Mouse (Mus musculus): ENCODE data around the gene Schip1. TPM values are rescaled to one million over a fixed set of nuclear protein-coding genes. Genes with fewer than 3 reads are reported as not detected.

Schip1 gene
- polyA plus RNA-seq, 1 experiment from 2014 or later, result 36.6 TPM

- peak overlapping the region; percentile 99 for H3K27ac ChIP-seq
- no peak for ATAC-seq (ENCODE audit: borderline replicate concordance, extremely low read depth, low FRiP score, low TSS enrichment)
- peaks cover 38% of the 10 kb centered on the region for H3K4me1 ChIP-seq
- WGBS, result 67% methylated on average over 6 of the region's 6 CpGs
- H3K4me2 ChIP-seq, result no peak overlapping the region
- H3K27me3 ChIP-seq, result no peaks in the 10 kb centered on the region
- H3K9me3 ChIP-seq, result no peaks in the 10 kb centered on the region
- no peaks in the 10 kb centered on the region for H3K36me3 ChIP-seq
- H3K4me3 ChIP-seq, result no peak overlapping the region
- H3K9ac ChIP-seq, result no peak overlapping the region
These were observed 426.9 kb downstream of the Schip1 start for GRCm38 (mm10) chr3:68491516-68491915.

- Histone ChIP-seq H3K4me1 (peaks cover 43% of the 10 kb centered on the region), H3K4me2 (peak overlapping the region; percentile 88), H3K27ac (peak overlapping the region; percentile 99), H3K36me3 (no peaks in the 10 kb centered on the region), H3K27me3 (no peaks in the 10 kb centered on the region), H3K9ac (no peak overlapping the region), H3K4me3 (peak overlapping the region; percentile 93; the same call in 1 of the 2 replicates), H3K9me3 (no peaks in the 10 kb centered on the region)
- 21% methylated on average over 1 of the region's 1 CpGs for WGBS
- no peak for ATAC-seq (ENCODE audit: borderline replicate concordance, extremely low read depth, low FRiP score, low TSS enrichment)
These were observed 427.5 kb downstream of the Schip1 start for GRCm38 (mm10) chr3:68492066-68492465.

DNA sequence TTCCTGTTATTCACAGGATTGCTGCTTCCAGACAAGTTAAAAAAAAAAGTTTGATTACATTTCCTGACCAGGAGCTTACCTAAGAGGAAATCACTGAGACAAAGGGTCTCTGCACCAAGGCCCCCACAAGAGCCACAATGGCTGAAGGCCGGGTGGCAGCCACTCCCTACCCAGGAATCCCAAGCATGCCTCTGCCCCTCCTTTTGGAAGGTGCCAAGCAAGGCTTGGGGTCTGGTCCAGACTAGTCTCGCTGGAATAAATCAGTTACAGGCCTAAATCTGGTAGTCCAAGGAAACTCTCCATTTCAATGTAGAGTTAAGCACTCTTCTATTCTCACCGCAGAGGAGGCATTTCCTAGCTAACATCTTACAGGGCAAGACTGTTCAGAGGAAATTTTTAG lies 427.9 kb downstream of the Schip1 start:
- WGBS, result 22% methylated on average over 3 of the region's 3 CpGs
- peak; percentile 20; the same call in 1 of the 2 replicates for ATAC-seq (ENCODE audit: borderline replicate concordance, extremely low read depth, low FRiP score, low TSS enrichment)
- no peaks in the 10 kb centered on the region for H3K36me3 ChIP-seq

DNA sequence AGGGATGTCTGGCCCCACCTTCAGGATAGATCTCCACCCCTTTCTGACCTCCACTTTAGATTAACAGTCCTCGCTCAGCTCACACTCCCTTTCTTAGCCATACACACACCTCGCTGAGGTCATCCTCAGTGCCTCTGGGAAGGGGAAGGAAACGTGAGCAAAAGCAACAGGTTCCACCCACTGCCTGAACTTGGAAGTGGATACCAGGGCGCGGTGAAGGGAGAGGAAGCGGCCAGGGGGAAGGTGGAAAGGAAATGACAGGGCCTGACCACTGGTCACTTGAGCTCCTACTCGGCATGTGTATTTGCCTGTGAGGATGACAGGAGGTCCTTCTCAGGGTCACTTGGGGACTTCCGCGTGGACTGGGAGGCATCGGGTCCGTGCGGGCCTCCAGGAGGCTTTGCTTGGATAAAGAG lies 428.6 kb downstream of the Schip1 start:
- no peaks in the 10 kb centered on the region for H3K9me3 ChIP-seq
- H3K4me2 ChIP-seq, result peak overlapping the region; percentile 88
- H3K4me3 ChIP-seq, result peak overlapping the region; percentile 93
- no peaks in the 10 kb centered on the region for H3K36me3 ChIP-seq
- 1% methylated on average over 12 of the region's 12 CpGs for whole genome bisulfite sequencing
- H3K4me1 ChIP-seq, result peaks cover 42% of the 10 kb centered on the region
- H3K27ac ChIP-seq, result peak overlapping the region; percentile 99
- H3K9ac ChIP-seq, result peak overlapping the region; percentile 91
- ATAC-seq (ENCODE audit: borderline replicate concordance, extremely low read depth, low FRiP score, low TSS enrichment), result peak; percentile 58
- no peaks in the 10 kb centered on the region for H3K27me3 ChIP-seq

More for the DNA sequence above, 427.9 kb downstream of the Schip1 start:
- peaks cover 48% of the 10 kb centered on the region for H3K4me1 ChIP-seq
- H3K4me3 ChIP-seq, result peak overlapping the region; percentile 93
- H3K27ac ChIP-seq, result peak overlapping the region; percentile 99
- no peaks in the 10 kb centered on the region for H3K27me3 ChIP-seq
- H3K9ac ChIP-seq, result peak overlapping the region; percentile 91; the same call in 1 of the 2 replicates
- peak overlapping the region; percentile 88 for H3K4me2 ChIP-seq
- H3K9me3 ChIP-seq, result no peaks in the 10 kb centered on the region

DNA sequence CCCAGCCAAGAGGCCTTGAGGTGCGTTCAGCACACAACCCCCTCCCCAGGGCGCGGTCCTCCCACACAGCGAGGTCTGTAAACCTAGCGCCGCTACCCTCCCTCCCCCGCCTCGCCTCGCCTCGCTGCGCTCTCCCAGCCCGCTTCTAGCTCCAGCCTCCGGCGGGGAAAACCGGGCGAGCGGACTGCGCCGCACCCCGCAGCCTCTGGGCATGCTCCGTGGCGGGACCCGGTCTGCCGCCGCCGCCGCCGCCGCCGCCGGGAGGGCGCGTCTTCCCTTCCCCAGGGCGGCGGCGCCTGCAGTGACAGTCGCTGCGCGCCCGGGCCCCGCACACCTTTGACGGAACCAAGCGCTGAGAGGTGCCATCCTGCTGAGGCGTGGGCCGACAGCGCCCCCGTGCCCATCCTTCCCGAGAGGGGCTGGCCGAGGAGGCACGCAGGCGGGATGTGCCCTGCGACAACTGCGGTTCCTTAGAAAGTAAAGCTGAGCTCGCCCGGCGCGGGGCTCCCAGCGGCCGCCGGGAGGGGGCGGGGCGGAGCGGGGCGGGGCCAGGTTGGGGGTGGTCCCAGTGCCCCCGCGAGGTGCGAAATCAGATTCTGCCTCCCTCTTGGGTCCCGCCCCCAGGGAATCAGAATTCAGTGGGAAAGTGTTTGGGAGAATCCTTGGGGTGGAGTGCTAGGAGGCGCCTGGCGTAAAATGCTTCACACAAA lies 429.1 kb downstream of the Schip1 start:
- H3K9ac ChIP-seq, result peak overlapping the region; percentile 91
- peak overlapping the region; percentile 93 for H3K4me3 ChIP-seq
- peak overlapping the region; percentile 88 for H3K4me2 ChIP-seq
- H3K4me1 ChIP-seq, result peaks cover 39% of the 10 kb centered on the region
- ATAC-seq (ENCODE audit: borderline replicate concordance, extremely low read depth, low FRiP score, low TSS enrichment), result peak; percentile 82
- H3K27me3 ChIP-seq, result no peaks in the 10 kb centered on the region
- peak overlapping the region; percentile 99 for H3K27ac ChIP-seq
- WGBS, result under 1% methylated on average over 67 of the region's 70 CpGs
- H3K36me3 ChIP-seq, result no peaks in the 10 kb centered on the region
- H3K9me3 ChIP-seq, result no peaks in the 10 kb centered on the region

DNA sequence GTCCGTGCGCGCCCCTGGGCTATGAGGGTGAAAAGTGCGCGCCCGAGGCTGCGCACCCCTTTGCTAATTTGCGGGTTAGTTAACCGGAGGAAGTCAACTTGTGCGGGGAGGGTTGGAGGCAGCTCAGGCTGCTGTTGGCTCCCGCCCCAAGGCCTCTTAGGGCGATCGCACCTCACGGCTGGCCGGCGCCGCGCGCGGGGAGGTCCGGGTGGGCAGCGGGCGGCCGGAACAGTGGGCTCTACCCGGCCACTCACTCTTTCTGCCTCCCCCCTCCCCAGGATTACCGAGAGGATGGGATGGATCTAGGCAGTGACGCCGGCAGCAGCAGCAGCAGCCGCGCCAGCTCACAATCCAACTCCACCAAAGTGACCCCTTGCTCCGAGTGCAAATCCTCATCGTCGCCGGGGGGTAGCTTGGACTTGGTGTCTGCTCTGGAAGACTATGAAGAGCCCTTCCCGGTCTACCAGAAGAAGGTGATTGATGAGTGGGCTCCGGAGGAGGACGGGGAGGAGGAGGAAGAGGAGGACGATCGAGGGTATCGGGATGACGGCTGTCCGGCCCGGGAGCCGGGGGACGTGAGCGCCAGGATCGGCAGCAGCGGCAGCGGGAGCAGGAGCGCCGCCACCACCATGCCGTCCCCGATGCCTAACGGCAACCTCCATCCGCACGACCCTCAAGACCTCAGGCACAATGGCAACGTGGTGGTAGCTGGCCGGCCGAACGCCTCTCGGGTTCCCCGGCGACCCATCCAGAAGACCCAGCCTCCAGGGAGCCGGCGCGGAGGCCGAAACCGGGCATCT lies 429.9 kb downstream of the Schip1 start:
- no peaks in the 10 kb centered on the region for H3K9me3 ChIP-seq
- H3K4me1 ChIP-seq, result peaks cover 39% of the 10 kb centered on the region
- peak overlapping the region; percentile 88 for H3K4me2 ChIP-seq
- peak; percentile 41 for ATAC-seq (ENCODE audit: borderline replicate concordance, extremely low read depth, low FRiP score, low TSS enrichment)
- no peaks in the 10 kb centered on the region for H3K27me3 ChIP-seq
- H3K27ac ChIP-seq, result peak overlapping the region; percentile 99
- peak overlapping the region; percentile 93 for H3K4me3 ChIP-seq
- under 1% methylated on average over 68 of the region's 68 CpGs for WGBS
- H3K36me3 ChIP-seq, result no peaks in the 10 kb centered on the region
- peak overlapping the region; percentile 91 for H3K9ac ChIP-seq

DNA sequence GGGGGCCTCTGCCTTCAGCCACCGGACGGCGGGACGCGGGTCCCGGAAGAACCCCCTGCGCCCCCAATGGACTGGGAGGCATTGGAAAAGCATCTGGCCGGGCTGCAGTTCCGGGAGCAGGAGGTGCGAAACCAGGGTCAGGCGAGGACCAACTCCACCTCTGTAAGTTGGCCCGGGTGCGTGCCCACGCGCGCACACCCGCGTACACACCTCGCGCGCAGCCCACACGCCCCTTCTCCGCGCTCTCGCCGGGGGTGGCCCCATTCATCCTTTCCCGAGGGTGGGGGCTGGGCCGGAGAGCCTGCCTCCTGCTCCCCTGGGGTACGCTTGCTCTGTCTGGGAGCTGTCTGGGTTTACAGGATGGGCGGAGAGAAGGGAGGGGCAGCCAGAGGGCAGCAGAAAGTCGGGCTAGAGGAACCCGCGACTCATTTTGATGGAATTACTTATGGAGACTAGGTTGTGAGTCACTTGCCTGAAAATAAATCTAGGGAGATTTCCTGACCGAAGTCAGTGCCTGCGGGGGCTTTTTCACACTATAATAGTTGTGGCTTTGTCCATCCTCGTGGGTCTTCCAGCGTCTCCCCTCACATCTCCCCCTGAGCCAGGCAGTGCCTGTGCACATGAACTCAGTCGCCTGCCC lies 430.6 kb downstream of the Schip1 start:
- ATAC-seq (ENCODE audit: borderline replicate concordance, extremely low read depth, low FRiP score, low TSS enrichment), result peak; percentile 30; the same call in 1 of the 2 replicates
- Histone ChIP-seq H3K9ac (peak overlapping the region; percentile 91), H3K9me3 (no peaks in the 10 kb centered on the region), H3K4me1 (peaks cover 39% of the 10 kb centered on the region), H3K27me3 (no peaks in the 10 kb centered on the region), H3K4me2 (peak overlapping the region; percentile 88), H3K27ac (peak overlapping the region; percentile 99), H3K36me3 (no peaks in the 10 kb centered on the region), H3K4me3 (peak overlapping the region; percentile 93)
- under 1% methylated on average over 38 of the region's 38 CpGs for WGBS

DNA sequence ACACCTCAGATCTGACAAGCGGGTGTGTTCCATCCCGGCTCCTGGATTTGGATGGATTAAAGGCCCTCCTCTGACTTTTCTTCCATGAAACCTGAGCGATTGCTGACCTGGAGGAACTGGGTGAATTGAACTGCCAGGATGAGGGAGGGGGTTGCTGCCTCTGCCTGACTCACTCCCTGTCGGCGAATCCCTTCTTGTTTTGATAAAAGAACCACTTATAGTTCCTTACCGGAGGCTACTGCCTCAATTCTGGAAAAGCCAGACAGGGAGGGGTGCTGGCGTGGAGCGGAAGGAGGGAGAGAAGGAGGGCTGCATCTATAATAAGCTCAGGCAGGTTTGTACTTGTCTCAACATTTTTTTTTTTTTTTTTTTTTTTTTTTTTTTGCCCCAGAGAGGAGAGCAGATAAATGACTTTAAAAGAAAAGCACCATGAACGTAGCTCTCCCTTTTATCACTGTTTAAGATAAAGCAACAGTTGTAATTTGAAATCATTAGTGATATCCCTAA lies 431.2 kb downstream of the Schip1 start:
- WGBS, result 1% methylated on average over 9 of the region's 9 CpGs

GRCm38 (mm10) chr3:68496513-68496912 lies 431.9 kb downstream of the Schip1 start:
- Histone ChIP-seq H3K4me2 (peak overlapping the region; percentile 88), H3K27ac (no peak overlapping the region), H3K9ac (no peak overlapping the region), H3K36me3 (no peaks in the 10 kb centered on the region), H3K27me3 (no peaks in the 10 kb centered on the region), H3K4me3 (peak overlapping the region; percentile 93), H3K4me1 (peaks cover 37% of the 10 kb centered on the region), H3K9me3 (no peaks in the 10 kb centered on the region)
- 41% methylated on average over 6 of the region's 6 CpGs for WGBS
- ATAC-seq (ENCODE audit: borderline replicate concordance, extremely low read depth, low FRiP score, low TSS enrichment), result no peak

More for the DNA sequence above, 431.2 kb downstream of the Schip1 start:
- Histone ChIP-seq H3K9me3 (no peaks in the 10 kb centered on the region), H3K9ac (peak overlapping the region; percentile 91), H3K4me1 (peaks cover 39% of the 10 kb centered on the region), H3K36me3 (no peaks in the 10 kb centered on the region), H3K27me3 (no peaks in the 10 kb centered on the region), H3K4me3 (peak overlapping the region; percentile 93), H3K27ac (peak overlapping the region; percentile 99), H3K4me2 (peak overlapping the region; percentile 88)
- no peak for ATAC-seq (ENCODE audit: borderline replicate concordance, extremely low read depth, low FRiP score, low TSS enrichment)

- H3K4me2 ChIP-seq, result no peak overlapping the region
These were observed 435.0 kb downstream of the Schip1 start for GRCm38 (mm10) chr3:68499532-68500152.

DNA sequence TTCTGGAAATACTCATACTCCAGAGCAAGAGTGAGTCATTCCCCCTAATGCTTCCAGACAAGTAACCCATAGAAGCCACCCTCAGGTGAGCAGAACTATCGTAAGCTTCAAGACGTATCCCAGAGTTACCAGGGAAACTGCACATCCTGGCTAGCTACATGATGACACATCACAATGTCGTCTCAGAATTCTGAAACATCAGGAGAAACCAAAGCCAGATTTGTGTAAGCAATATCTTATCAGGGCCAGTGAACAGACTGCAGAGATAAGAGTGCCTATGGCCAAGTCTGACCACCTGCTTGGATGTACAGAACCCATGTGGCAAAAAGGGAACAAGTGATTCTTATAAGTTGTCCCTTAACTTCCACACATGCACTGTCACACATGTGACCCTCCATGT lies 440.2 kb downstream of the Schip1 start:
- Histone ChIP-seq H3K9me3 (no peaks in the 10 kb centered on the region), H3K36me3 (no peaks in the 10 kb centered on the region), H3K4me2 (no peak overlapping the region), H3K4me1 (peaks cover 33% of the 10 kb centered on the region), H3K27me3 (no peaks in the 10 kb centered on the region), H3K27ac (no peak overlapping the region), H3K4me3 (no peak overlapping the region), H3K9ac (no peak overlapping the region)
- 74% methylated on average over 3 of the region's 3 CpGs for WGBS
- ATAC-seq (ENCODE audit: borderline replicate concordance, extremely low read depth, low FRiP score, low TSS enrichment), result no peak

More at GRCm38 (mm10) chr3:68499532-68500152, 435.0 kb downstream of the Schip1 start:
- Histone ChIP-seq H3K27ac (no peak overlapping the region), H3K27me3 (no peaks in the 10 kb centered on the region), H3K4me1 (peaks cover 20% of the 10 kb centered on the region), H3K36me3 (no peaks in the 10 kb centered on the region), H3K9me3 (no peaks in the 10 kb centered on the region), H3K4me3 (no peak overlapping the region), H3K9ac (no peak overlapping the region)
- ATAC-seq (ENCODE audit: borderline replicate concordance, extremely low read depth, low FRiP score, low TSS enrichment), result no peak
- 67% methylated on average over 6 of the region's 6 CpGs for WGBS

All from lung, embryonic 15.5 days (tissue).